ENCODE assay signal across 34 mouse cellular contexts in genomic region chr8:83152470-83152869, GRCm38 (mm10). TPM values are rescaled to one million over a fixed set of nuclear protein-coding genes. Genes with fewer than 3 reads are reported as not detected.
DNase-seq lines count a peak whose midpoint lies in the region; ATAC-seq and TF ChIP-seq lines count a peak whose summit lies in the region.
"Had no signal": no experiment of that assay in that cellular context is flagged by ENCODE, and none has a peak within 500 bp of the region (broad histone marks: within the 10 kb centered on the region; RNA-seq: fewer than 3 reads in every experiment).

No protein-coding gene starts in this region.

- no peak overlapping the region; the same call in 1 of the 2 replicates for H3K9ac ChIP-seq in CH12.LX (ENCODE audit: insufficient read depth, low read depth)
- no peak overlapping the region for H3K9ac ChIP-seq in liver, postnatal 0 days (replicated peaks)
- no peak overlapping the region for H3K9ac ChIP-seq in intestine, embryonic 16.5 days (ENCODE audit: low read depth, low read length)
- H3K9ac ChIP-seq: heart, embryonic 15.5 days; hindbrain, embryonic 15.5 days; kidney, embryonic 15.5 days; limb, embryonic 15.5 days; liver, embryonic 13.5 days; lung, embryonic 15.5 days; neural tube, embryonic 12.5 days had no signal

- TF ChIP-seq CTCF in CH12.LX (conservative IDR thresholded peaks at IDR 0.05 in 1 of 2, IDR thresholded peaks at IDR 0.05 in 1 of 2; ENCODE audit: low read depth in 2 of 2, low read length in 2 of 2): no peak
- no peak for TF ChIP-seq CTCF in liver, postnatal 0 days (IDR thresholded peaks at IDR 0.05; ENCODE audit: low read depth)

- H3K79me2 ChIP-seq in CH12.LX (replicated peaks; ENCODE audit: control insufficient read depth, extremely low read depth, insufficient read depth, poor library complexity, severe bottlenecking): no peaks in the 10 kb centered on the region

- no peak for ATAC-seq in megakaryocyte, adult 5-6 weeks (ENCODE audit: poor library complexity, severe bottlenecking)
- ATAC-seq in hematopoietic stem cell, adult 5-6 weeks (replicated peaks in 1 of 2; ENCODE audit: insufficient read depth in 1 of 2, low FRiP score in 2 of 2, low TSS enrichment in 1 of 2, low read depth in 1 of 2, poor library complexity in 2 of 2, severe bottlenecking in 2 of 2): peak; percentile 42 to 78; a peak in 3 of 4 replicates
- ATAC-seq in liver, postnatal 0 days: no peak
- no peak for ATAC-seq in intestine, embryonic 16.5 days
- ATAC-seq: forebrain, embryonic 16.5 days; inflammation-experienced regulatory T-cells, adult 6 months; Patski had no signal

- no peaks in the 10 kb centered on the region for H3K9me3 ChIP-seq in megakaryocyte, embryonic 14.5 days
- H3K9me3 ChIP-seq in CH12.LX (replicated peaks; ENCODE audit: low read length): no peaks in the 10 kb centered on the region
- no peaks in the 10 kb centered on the region for H3K9me3 ChIP-seq in liver, postnatal 0 days (ENCODE audit: low read length)
- H3K9me3 ChIP-seq in intestine, embryonic 16.5 days (ENCODE audit: control insufficient read depth, low read length): no peaks in the 10 kb centered on the region
- H3K9me3 ChIP-seq: heart, embryonic 10.5 days; heart, embryonic 15.5 days; hindbrain, embryonic 15.5 days; kidney, embryonic 15.5 days; limb, embryonic 10.5 days; limb, embryonic 15.5 days; liver, embryonic 13.5 days; lung, embryonic 15.5 days; midbrain, embryonic 10.5 days; neural tube, embryonic 12.5 days had no signal

- no peaks in the 10 kb centered on the region for H3K36me3 ChIP-seq in megakaryocyte, embryonic 14.5 days (replicated peaks; ENCODE audit: low read length)
- H3K36me3 ChIP-seq in CH12.LX (replicated peaks in 1 of 2; ENCODE audit: control insufficient read depth in 1 of 2, insufficient read depth in 1 of 2, low read length in 1 of 2): no peaks in the 10 kb centered on the region
- H3K36me3 ChIP-seq in liver, postnatal 0 days (replicated peaks; ENCODE audit: insufficient read depth, low read length): no peaks in the 10 kb centered on the region
- H3K36me3 ChIP-seq in intestine, embryonic 16.5 days (ENCODE audit: control insufficient read depth, insufficient read depth, low read length): no peaks in the 10 kb centered on the region
- H3K36me3 ChIP-seq: heart, embryonic 10.5 days; heart, embryonic 15.5 days; hindbrain, embryonic 15.5 days; kidney, embryonic 15.5 days; limb, embryonic 10.5 days; limb, embryonic 15.5 days; liver, embryonic 13.5 days; lung, embryonic 15.5 days; midbrain, embryonic 10.5 days; neural tube, embryonic 12.5 days had no signal

- DNase-seq in A20 (ENCODE audit: low read depth, low spot score) (peak; percentile 41), CH12.LX (ENCODE audit: extremely low read depth) (peak; percentile 85)
- DNase-seq in liver, postnatal 0 days: no peak
- DNase-seq: adrenal gland, postnatal 14 days; cerebellum, adult 11-12 months; cerebellum, adult 9-11 months; gastrocnemius, postnatal 10 days; heart, postnatal 36 days; kidney, adult 18-20 months; kidney, postnatal 25 days; liver, embryonic 13.5 days; lung, postnatal 4 days; right cerebral cortex, postnatal 4 days; thymus, postnatal 4 days had no signal

- peaks cover 17% of the 10 kb centered on the region for H3K4me1 ChIP-seq in megakaryocyte, embryonic 14.5 days
- H3K4me1 ChIP-seq in CH12.LX (ENCODE audit: control insufficient read depth in 1 of 2, insufficient read depth in 2 of 2): peaks cover 5 to 44% of the 10 kb centered on the region in 2 experiments; a peak in 3 of 4 replicates
- 0 out of 2 replicates have a peak, but pooled peaks cover 2% of the 10 kb centered on the region for H3K4me1 ChIP-seq in liver, postnatal 0 days (ENCODE audit: insufficient read depth)
- peaks cover 4% of the 10 kb centered on the region; the same call in 1 of the 2 replicates for H3K4me1 ChIP-seq in intestine, embryonic 16.5 days (ENCODE audit: control insufficient read depth, insufficient read depth, low read length)
- H3K4me1 ChIP-seq: heart, embryonic 10.5 days; heart, embryonic 15.5 days; hindbrain, embryonic 15.5 days; limb, embryonic 10.5 days; limb, embryonic 15.5 days; lung, embryonic 15.5 days; midbrain, embryonic 10.5 days; neural tube, embryonic 12.5 days had no signal

- peak overlapping the region; percentile 77 for H3K4me3 ChIP-seq in megakaryocyte, embryonic 14.5 days (replicated peaks)
- no peak overlapping the region for H3K4me3 ChIP-seq in CH12.LX (replicated peaks in 1 of 3; ENCODE audit: low read depth in 2 of 3, low read length in 2 of 3, poor library complexity in 1 of 3)
- no peak overlapping the region for H3K4me3 ChIP-seq in liver, postnatal 0 days (ENCODE audit: low read depth, low read length)
- no peak overlapping the region for H3K4me3 ChIP-seq in intestine, embryonic 16.5 days (ENCODE audit: low read length)
- H3K4me3 ChIP-seq: erythroblast, embryonic 14.5 days; heart, embryonic 10.5 days; heart, embryonic 15.5 days; hindbrain, embryonic 15.5 days; kidney, embryonic 15.5 days; limb, embryonic 10.5 days; limb, embryonic 15.5 days; liver, embryonic 13.5 days; lung, embryonic 15.5 days; midbrain, embryonic 10.5 days; myocyte; neural tube, embryonic 12.5 days had no signal

- no peak for TF ChIP-seq RAD21 in CH12.LX (IDR thresholded peaks at IDR 0.05; ENCODE audit: low read depth, low read length)

- dilution Hi-C loops in CH12.LX (cut with MboI; ENCODE audit: extremely low pct_ligation_motif_present, extremely low pct_unique_long_range_greater_than_20kb, low sequenced_read_pairs): no loop called here

- H3K27ac ChIP-seq in CH12.LX (ENCODE audit: insufficient read depth, low read depth): peak overlapping the region; percentile 24; the same call in 1 of the 2 replicates
- no peak overlapping the region for H3K27ac ChIP-seq in liver, postnatal 0 days (ENCODE audit: low read depth)
- no peak overlapping the region for H3K27ac ChIP-seq in intestine, embryonic 16.5 days (ENCODE audit: low read length)
- H3K27ac ChIP-seq: heart, embryonic 10.5 days; heart, embryonic 15.5 days; hindbrain, embryonic 15.5 days; kidney, embryonic 15.5 days; limb, embryonic 10.5 days; limb, embryonic 15.5 days; liver, embryonic 13.5 days; lung, embryonic 15.5 days; midbrain, embryonic 10.5 days; neural tube, embryonic 12.5 days had no signal

- TF ChIP-seq EP300 in CH12.LX (IDR thresholded peaks at IDR 0.05; ENCODE audit: low read length): peak; percentile 76
- TF ChIP-seq EP300 in liver, postnatal 0 days (IDR thresholded peaks at IDR 0.05; ENCODE audit: low read depth): no peak

- no peaks in the 10 kb centered on the region for H3K27me3 ChIP-seq in megakaryocyte, embryonic 14.5 days (replicated peaks)
- H3K27me3 ChIP-seq in CH12.LX (replicated peaks): no peaks in the 10 kb centered on the region
- no peaks in the 10 kb centered on the region for H3K27me3 ChIP-seq in liver, postnatal 0 days (ENCODE audit: insufficient read depth, low read length)
- H3K27me3 ChIP-seq in intestine, embryonic 16.5 days (replicated peaks; ENCODE audit: control insufficient read depth, insufficient read depth, low read length): no peaks in the 10 kb centered on the region
- H3K27me3 ChIP-seq: heart, embryonic 15.5 days; hindbrain, embryonic 15.5 days; kidney, embryonic 15.5 days; limb, embryonic 15.5 days; liver, embryonic 13.5 days; lung, embryonic 15.5 days; neural tube, embryonic 12.5 days; Patski had no signal

- in situ Hi-C loops in CH12.LX (cut with MboI; ENCODE audit: low pct_ligation_motif_present, low pct_unique_long_range_greater_than_20kb, low sequenced_read_pairs): no loop called here

- TF ChIP-seq POLR2A in CH12.LX (IDR thresholded peaks at IDR 0.05; ENCODE audit: low read depth, low read length): no peak

- 29% methylated on average over 4 of the region's 4 CpGs for WGBS in liver, postnatal 0 days (ENCODE audit: insufficient replicate concordance)
- WGBS in intestine, embryonic 16.5 days: 68% methylated on average over 4 of the region's 4 CpGs

- H3K4me2 ChIP-seq in CH12.LX (ENCODE audit: insufficient read depth, low read depth, poor library complexity, severe bottlenecking): peak overlapping the region; percentile 88
- H3K4me2 ChIP-seq in liver, postnatal 0 days (ENCODE audit: low read depth, low read length): no peak overlapping the region
- no peak overlapping the region for H3K4me2 ChIP-seq in intestine, embryonic 16.5 days (ENCODE audit: low read depth, low read length)
- H3K4me2 ChIP-seq: heart, embryonic 15.5 days; hindbrain, embryonic 15.5 days; kidney, embryonic 15.5 days; limb, embryonic 15.5 days; liver, embryonic 13.5 days; lung, embryonic 15.5 days; neural tube, embryonic 12.5 days had no signal

TF ChIP-seq in CH12.LX, 34 proteins besides CTCF, POLR2A, EP300 and RAD21 (continues in another document):
- TF ChIP-seq JUN (IDR thresholded peaks at IDR 0.05; ENCODE audit: insufficient read depth, low read depth, low read length) (no peak), POLR2AphosphoS2 (IDR thresholded peaks at IDR 0.05; ENCODE audit: low read depth, low read length) (no peak), ETS1 (conservative IDR thresholded peaks at IDR 0.05; ENCODE audit: low read depth, low read length) (peak; percentile 57), MAX (IDR thresholded peaks at IDR 0.05; ENCODE audit: low read length) (no peak), IRF4 (IDR thresholded peaks at IDR 0.05; ENCODE audit: low read depth, low read length) (peak; percentile 46), CHD1 (IDR thresholded peaks at IDR 0.05; ENCODE audit: low read depth, low read length) (no peak)

RNA-seq across cellular contexts. Expression of gene Tbc1d9, which starts 12.7 kb away (rescaled TPM):
- polyA plus RNA-seq in megakaryocyte, embryonic 14.5 days (2012; ENCODE audit: insufficient read depth, low replicate concordance): 0.45 TPM in 1 of 2 replicates, not detected in the other
- total RNA-seq in megakaryocyte, adult 5-6 weeks (2015): 6.5 and 9.3 TPM in 2 replicates
- total RNA-seq in megakaryocyte, adult 5-6 weeks (2017): 13.4 and 18.6 TPM in 2 replicates
- total RNA-seq in CH12.LX (2012; rRNA removed) (4.3 and 5.0 TPM in 2 replicates), CH12.LX (2014; rRNA removed) (0.69 and 1.6 TPM in 2 replicates)
- polyA plus RNA-seq in CH12.LX (2012; ENCODE audit: insufficient read length, low read depth): 0.71 and 1.3 TPM in 2 replicates
- 7.6 and 16.9 TPM in 2 replicates for total RNA-seq in hematopoietic stem cell, adult 5-6 weeks (2017)
- polyA plus RNA-seq in liver, postnatal 0 days (2015; fragmentation: Nextera tagmentation; extraction: Ambion mirVana): 0.41 TPM in 2 replicates
- 1.3 and 1.6 TPM in 2 replicates for polyA plus RNA-seq in intestine, embryonic 16.5 days (2015; fragmentation: Nextera tagmentation; extraction: Ambion mirVana)
- total RNA-seq: MEL had no signal
- polyA plus RNA-seq: erythroblast, embryonic 14.5 days had no signal

RNA-seq across cellular contexts. Expression of gene Gm10645, which starts 13.5 kb away (rescaled TPM):
- not detected in 2 replicates for polyA plus RNA-seq in megakaryocyte, embryonic 14.5 days (2012; ENCODE audit: insufficient read depth, low replicate concordance)
- total RNA-seq in megakaryocyte, adult 5-6 weeks (2015): 0.29 and 0.89 TPM in 2 replicates
- total RNA-seq in megakaryocyte, adult 5-6 weeks (2017): 0.51 TPM in 1 of 2 replicates, not detected in the other
- total RNA-seq in CH12.LX (2012; rRNA removed) (0.81 and 0.88 TPM in 2 replicates), CH12.LX (2014; rRNA removed) (not detected in 2 replicates)
- not detected in 2 replicates for polyA plus RNA-seq in CH12.LX (2012; ENCODE audit: insufficient read length, low read depth)
- total RNA-seq in hematopoietic stem cell, adult 5-6 weeks (2017): 0.56 and 2.2 TPM in 2 replicates
- polyA plus RNA-seq in liver, postnatal 0 days (2015; fragmentation: Nextera tagmentation; extraction: Ambion mirVana): 0.29 and 0.30 TPM in 2 replicates
- polyA plus RNA-seq in intestine, embryonic 16.5 days (2015; fragmentation: Nextera tagmentation; extraction: Ambion mirVana): 0.43 and 1.0 TPM in 2 replicates
- total RNA-seq: adrenal gland, postnatal 14 days; heart, postnatal 36 days; MEL had no signal
- polyA plus RNA-seq: erythroblast, embryonic 14.5 days; inflammation-experienced regulatory T-cells, adult 6 months; testis, adult 2 months had no signal

Comparison
In these comparisons a context has a peak if more than half of its experiments do, and no peak if none do; other contexts are left out.
1. ATAC-seq: peak in hematopoietic stem cell, adult 5-6 weeks (2 of 2); none in megakaryocyte, adult 5-6 weeks (single experiment), liver, postnatal 0 days (single experiment) and intestine, embryonic 16.5 days (single experiment).